Mouse (Mus musculus) limb, embryonic 15.5 days (tissue): ENCODE data around the gene Lrfn3. TPM values are rescaled to one million over a fixed set of nuclear protein-coding genes. Genes with fewer than 3 reads are reported as not detected.

Experiments
- ATAC-seq: fragments of 200-750 bp; cut with Nextera tagmentation; 2 replicates; pipeline ENCODE4 v1.8.0; 2017; ENCODE audit warnings: low read depth, moderate TSS enrichment; ENCODE audit not compliant: insufficient number of reproducible peaks, low FRiP score, low TSS enrichment
- H3K27ac ChIP-seq: fragments of 300-500 bp; sonication (generic); 2 replicates; pipeline ENCODE4 v1.5.1; 2015; ENCODE audit warnings: moderate library complexity, mild to moderate bottlenecking, inconsistent platforms
- H3K27me3 ChIP-seq: fragments of 300-500 bp; sonication (generic); 2 replicates; pipeline ENCODE4 v1.6.1; 2015; ENCODE audit warnings: inconsistent platforms
- H3K36me3 ChIP-seq: fragments of 300-500 bp; sonication (generic); 2 replicates; pipeline ENCODE4 v1.6.1; 2015; ENCODE audit warnings: inconsistent platforms
- H3K4me1 ChIP-seq: fragments of 300-500 bp; sonication (generic); 2 replicates; pipeline ENCODE4 v1.6.1; 2015; ENCODE audit warnings: inconsistent platforms
- H3K4me2 ChIP-seq: fragments of 300-500 bp; sonication (generic); 2 replicates; pipeline ENCODE4 v1.6.1; 2015; ENCODE audit warnings: mild to moderate bottlenecking, inconsistent platforms
- H3K4me3 ChIP-seq: fragments of 300-500 bp; sonication (generic); 2 replicates; pipeline ENCODE4 v1.5.1; 2015; ENCODE audit warnings: mild to moderate bottlenecking, inconsistent platforms
- H3K9ac ChIP-seq: fragments of 300-500 bp; sonication (generic); 2 replicates; pipeline ENCODE4 v1.6.1; 2015; ENCODE audit warnings: inconsistent platforms
- H3K9me3 ChIP-seq: fragments of 300-500 bp; sonication (generic); 2 replicates; pipeline ENCODE4 v1.6.1; 2016; ENCODE audit warnings: inconsistent platforms
- WGBS: fragments of 180-500 bp; shearing (Covaris S2); methylation state at CpG from one replicate; pipeline ENCODE4 v1.1.7; 2015; 5-methylcytosine and 5-hydroxymethylcytosine counted together
- polyA plus RNA-seq: library from polyadenylated mRNA; unstranded; fragments of >200 nt; fragmentation: Nextera tagmentation; extraction: Ambion mirVana; gene quantifications from 2 replicates; pipeline ENCODE4 v1.2.1, GENCODE M21; 2015

The Lrfn3 gene
- polyA plus RNA-seq, 1 experiment from 2014 or later, result 5.1 TPM

DNA sequence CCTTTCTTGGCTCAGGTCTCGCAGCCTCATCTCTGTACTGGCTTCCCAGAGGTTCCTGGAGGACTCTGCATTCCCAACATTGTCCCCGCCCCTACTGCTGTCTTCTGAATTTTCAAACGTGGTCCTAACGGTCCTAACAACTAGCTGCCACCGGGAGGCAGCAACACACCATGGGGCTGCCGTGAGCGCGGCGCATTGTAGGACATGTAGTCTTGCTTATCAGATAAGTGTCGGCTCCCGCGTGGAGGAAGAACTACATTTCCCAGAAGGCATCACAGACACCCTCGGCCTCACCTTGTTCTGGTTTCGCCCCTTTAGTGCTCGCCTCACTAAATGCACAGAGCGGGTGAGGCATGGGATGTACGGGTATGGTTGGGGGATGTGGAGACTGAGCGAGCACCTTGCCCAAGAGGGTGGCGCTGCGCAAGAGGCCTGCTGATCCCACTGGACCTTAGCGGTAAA is 11.0 kb upstream of the Lrfn3 start:
- no peaks in the 10 kb centered on the region for H3K36me3 ChIP-seq
- WGBS, result under 1% methylated on average over 21 of the region's 21 CpGs
- peak overlapping the region; percentile 44; the same call in 1 of the 2 replicates for H3K9ac ChIP-seq
- H3K9me3 ChIP-seq, result no peaks in the 10 kb centered on the region
- H3K4me3 ChIP-seq, result peak overlapping the region; percentile 48
- peak; percentile 99 for ATAC-seq
- H3K4me1 ChIP-seq, result peaks cover 3% of the 10 kb centered on the region; the same call in 1 of the 2 replicates
- H3K27me3 ChIP-seq, result no peaks in the 10 kb centered on the region
- peak overlapping the region; percentile 70 for H3K4me2 ChIP-seq
- H3K27ac ChIP-seq, result peak overlapping the region; percentile 68; the same call in 1 of the 2 replicates

DNA sequence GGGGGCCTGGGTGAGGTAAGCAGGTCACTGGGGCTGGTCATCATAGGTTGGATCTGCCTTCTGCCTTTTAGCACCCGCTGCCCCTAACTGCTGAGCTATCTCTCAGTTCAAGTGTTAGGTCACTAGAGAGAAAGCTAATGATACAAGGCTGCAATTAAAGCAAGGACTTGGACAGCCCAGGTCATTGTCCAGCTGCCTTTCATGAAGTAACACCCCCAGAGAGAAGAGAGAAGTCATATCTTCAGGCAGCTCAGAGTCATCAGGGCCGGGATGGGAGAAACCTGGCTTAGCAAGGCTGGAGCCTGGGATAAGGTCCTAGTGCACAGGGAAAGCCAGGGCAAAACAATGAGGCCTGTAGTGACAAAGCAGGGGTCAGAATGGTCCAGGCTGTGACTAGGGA is 4.9 kb upstream of the Lrfn3 start:
- H3K4me2 ChIP-seq, result no peak overlapping the region
- H3K27ac ChIP-seq, result no peak overlapping the region
- H3K4me3 ChIP-seq, result no peak overlapping the region
- ATAC-seq, result no peak
- H3K9ac ChIP-seq, result no peak overlapping the region
- no peaks in the 10 kb centered on the region for H3K36me3 ChIP-seq
- peaks cover 7% of the 10 kb centered on the region; the same call in 1 of the 2 replicates for H3K4me1 ChIP-seq
- no peaks in the 10 kb centered on the region for H3K9me3 ChIP-seq
- 72% methylated on average over 2 of the region's 2 CpGs for WGBS
- peaks cover 10% of the 10 kb centered on the region for H3K27me3 ChIP-seq

DNA sequence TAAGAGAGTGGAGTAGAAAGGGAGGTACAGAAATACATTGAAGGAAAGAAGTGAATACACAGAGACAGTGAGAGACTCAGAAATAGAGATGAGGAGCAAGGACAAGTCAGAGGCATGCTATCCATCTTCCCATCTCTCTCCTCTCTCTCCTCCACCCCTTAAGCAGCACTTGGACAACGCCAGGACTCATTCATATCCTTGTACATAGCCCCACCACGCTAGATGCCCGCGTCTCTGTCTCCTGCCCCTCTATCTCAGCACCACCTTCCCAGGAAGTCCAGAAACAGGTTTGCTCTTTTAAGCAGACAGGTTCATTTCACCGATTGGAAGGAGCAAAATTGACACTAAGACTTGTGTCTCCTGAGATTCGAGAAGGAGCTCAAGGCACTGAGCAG is 769 bp upstream of the Lrfn3 start:
- Histone ChIP-seq H3K27ac (no peak overlapping the region), H3K4me1 (peaks cover 33% of the 10 kb centered on the region), H3K9ac (no peak overlapping the region), H3K36me3 (peaks cover 15% of the 10 kb centered on the region), H3K27me3 (peaks cover 10% of the 10 kb centered on the region), H3K9me3 (no peaks in the 10 kb centered on the region), H3K4me2 (peak overlapping the region; percentile 63), H3K4me3 (peak overlapping the region; percentile 65)
- no peak for ATAC-seq
- WGBS, result 54% methylated on average over 6 of the region's 6 CpGs

DNA sequence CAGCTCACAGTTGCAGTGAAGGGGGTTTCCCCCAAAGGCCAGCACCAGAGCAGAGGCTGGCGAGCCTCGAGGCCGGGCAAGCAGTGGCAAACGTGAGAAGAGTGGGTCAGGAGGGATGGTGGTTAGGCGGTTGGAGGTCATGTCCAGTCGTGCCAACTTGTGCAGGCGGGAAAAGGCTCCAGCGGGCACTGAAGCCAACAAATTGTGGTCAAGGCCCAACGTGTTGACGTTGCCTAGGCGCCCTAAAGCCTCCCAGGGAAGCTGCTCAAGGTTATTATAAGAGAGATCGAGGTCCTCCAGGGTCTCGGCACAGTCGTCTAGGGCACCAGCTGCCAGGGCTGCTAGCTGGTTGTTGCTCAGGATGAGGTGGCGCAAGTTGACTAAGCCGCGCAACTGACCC is 2.5 kb downstream of the Lrfn3 start:
- Histone ChIP-seq H3K4me1 (peaks cover 33% of the 10 kb centered on the region), H3K36me3 (peaks cover 26% of the 10 kb centered on the region), H3K9ac (no peak overlapping the region), H3K9me3 (no peaks in the 10 kb centered on the region), H3K27ac (no peak overlapping the region), H3K27me3 (peaks cover 10% of the 10 kb centered on the region), H3K4me3 (no peak overlapping the region), H3K4me2 (no peak overlapping the region)
- no peak for ATAC-seq
- WGBS, result 92% methylated on average over 17 of the region's 17 CpGs

DNA sequence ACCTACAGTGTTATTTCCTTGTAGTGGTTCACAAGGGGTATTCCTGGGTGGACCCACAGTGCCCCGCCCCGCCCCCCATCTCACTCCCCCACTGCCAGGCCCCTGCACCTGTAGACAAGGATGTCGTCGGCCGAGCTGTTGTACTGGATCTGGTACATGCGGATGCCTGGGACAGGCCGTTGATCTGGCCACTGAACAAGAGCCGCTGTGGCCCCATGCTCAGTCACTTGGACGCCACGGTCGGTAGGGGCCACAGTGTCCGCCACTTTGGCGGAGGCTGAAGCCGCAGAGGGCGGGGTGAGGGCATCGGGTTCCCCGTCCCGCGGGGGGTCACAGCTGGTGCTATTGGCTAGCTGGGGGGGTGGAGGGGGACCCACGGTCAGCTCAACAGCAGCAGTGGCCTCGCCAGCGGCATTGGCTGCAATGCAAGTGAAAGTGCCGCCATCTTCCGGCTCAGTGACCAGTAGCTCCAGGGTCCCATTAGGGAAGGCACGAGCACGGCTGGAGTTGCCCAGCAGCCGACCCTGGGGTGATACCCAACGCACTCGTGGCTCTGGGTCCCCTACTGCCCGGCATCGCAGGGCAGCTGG is 3.2 kb downstream of the Lrfn3 start:
- Histone ChIP-seq H3K9ac (no peak overlapping the region), H3K36me3 (peaks cover 26% of the 10 kb centered on the region), H3K27me3 (peaks cover 6% of the 10 kb centered on the region), H3K4me1 (peaks cover 33% of the 10 kb centered on the region), H3K27ac (no peak overlapping the region), H3K4me2 (no peak overlapping the region), H3K9me3 (no peaks in the 10 kb centered on the region), H3K4me3 (no peak overlapping the region)
- 83% methylated on average over 31 of the region's 31 CpGs for WGBS
- no peak for ATAC-seq

DNA sequence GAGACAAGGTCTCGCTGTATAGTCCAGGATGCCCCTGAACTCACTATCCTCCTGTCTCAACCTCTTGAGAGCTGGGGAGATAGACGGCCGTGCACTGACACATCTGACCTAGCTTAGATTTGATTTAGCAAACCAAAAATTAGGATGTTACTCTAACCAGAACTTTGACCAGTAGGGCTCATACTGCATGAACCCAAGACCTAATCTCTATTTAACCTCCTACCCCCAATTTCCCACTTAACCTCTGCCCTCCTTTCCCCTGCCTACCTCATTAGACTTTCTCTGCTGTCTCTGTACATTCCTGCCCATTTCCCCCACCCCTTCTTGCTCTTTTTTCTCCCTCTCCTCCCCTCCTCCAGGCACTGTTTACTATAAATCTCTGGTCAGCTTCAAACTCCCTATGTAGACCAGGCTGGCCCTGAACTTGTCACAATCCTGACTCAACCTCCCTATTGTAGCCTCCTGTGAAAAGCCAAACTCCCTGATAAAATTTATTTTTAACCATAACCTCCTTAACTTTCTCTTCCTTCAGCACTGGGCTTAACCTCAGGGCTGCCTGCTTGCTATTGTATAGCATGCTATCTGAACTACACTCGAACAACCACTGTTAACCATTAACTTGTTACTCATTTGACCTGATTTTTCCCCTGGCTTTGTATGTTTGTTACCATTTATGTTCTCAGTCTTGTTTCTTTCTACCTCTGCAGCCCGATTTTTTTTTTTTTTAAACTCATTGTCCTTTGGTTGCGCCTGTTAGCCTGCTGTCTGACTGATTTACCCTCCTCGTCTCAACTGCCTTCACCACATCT is 4.0 kb downstream of the Lrfn3 start:
- Histone ChIP-seq H3K4me3 (no peak overlapping the region), H3K9ac (no peak overlapping the region), H3K4me1 (peaks cover 33% of the 10 kb centered on the region), H3K27me3 (no peaks in the 10 kb centered on the region), H3K27ac (no peak overlapping the region), H3K4me2 (no peak overlapping the region), H3K36me3 (peaks cover 26% of the 10 kb centered on the region), H3K9me3 (no peaks in the 10 kb centered on the region)
- no peak for ATAC-seq
- WGBS, result 81% methylated on average over 7 of the region's 7 CpGs

DNA sequence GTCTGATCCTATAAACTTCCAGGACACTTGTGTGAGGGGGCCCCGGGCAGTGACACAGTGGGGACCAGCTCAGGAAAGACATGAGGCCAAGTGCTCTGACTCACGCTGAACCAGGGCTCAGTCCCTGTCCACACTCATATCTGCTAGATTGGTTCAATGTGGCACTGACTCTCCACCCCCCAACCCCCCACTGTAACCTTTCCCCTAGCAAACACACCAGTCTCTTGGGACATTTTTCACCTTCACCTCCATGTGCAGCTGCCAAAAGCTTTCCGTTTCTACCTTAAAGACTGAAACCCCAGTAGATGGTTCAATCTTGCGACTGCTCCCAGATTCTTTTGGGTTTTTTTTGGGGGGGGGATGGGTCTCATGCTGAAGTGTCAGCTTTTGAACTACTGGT is 8.5 kb downstream of the Lrfn3 start:
- H3K9me3 ChIP-seq, result no peaks in the 10 kb centered on the region
- ATAC-seq, result no peak
- peaks cover 16% of the 10 kb centered on the region for H3K27me3 ChIP-seq
- 0 out of 2 replicates have a peak, but pooled peaks cover 11% of the 10 kb centered on the region for H3K36me3 ChIP-seq
- H3K4me3 ChIP-seq, result no peak overlapping the region
- H3K27ac ChIP-seq, result no peak overlapping the region
- H3K4me1 ChIP-seq, result peaks cover 1% of the 10 kb centered on the region; the same call in 1 of the 2 replicates
- no peak overlapping the region for H3K4me2 ChIP-seq
- H3K9ac ChIP-seq, result no peak overlapping the region
- 62% methylated on average over 4 of the region's 4 CpGs for WGBS

DNA sequence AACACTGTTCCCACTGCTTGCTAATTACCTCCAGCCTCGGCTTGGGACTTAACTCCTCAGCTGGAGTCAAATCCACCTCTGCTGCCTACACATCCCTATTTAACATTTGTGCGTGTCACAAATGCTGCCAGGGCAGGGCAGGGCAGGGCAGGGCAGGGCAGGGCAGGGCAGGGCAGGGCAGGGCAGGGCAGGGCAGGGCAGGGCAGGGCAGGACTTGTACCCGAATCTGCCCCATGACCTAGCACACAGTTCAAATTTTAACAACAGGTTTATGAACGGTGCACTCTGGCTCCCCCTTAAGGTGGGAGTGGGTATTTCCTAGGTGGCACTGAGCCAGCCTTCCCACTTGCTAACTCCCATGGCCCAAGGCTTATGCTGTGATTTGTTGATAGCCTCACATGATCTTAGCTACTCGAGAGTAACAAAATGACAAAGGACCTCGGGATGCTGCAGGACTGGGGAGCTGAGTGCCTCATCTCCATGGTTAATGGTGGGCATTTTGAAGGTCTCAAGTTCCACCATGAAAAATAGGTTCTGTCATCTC is 9.2 kb downstream of the Lrfn3 start:
- no peak for ATAC-seq
- 14% methylated on average over 6 of the region's 6 CpGs for WGBS
- Histone ChIP-seq H3K9me3 (no peaks in the 10 kb centered on the region), H3K4me3 (no peak overlapping the region), H3K36me3 (0 out of 2 replicates have a peak, but pooled peaks cover 11% of the 10 kb centered on the region), H3K27me3 (peaks cover 21% of the 10 kb centered on the region), H3K4me1 (no peaks in the 10 kb centered on the region), H3K4me2 (no peak overlapping the region), H3K27ac (no peak overlapping the region), H3K9ac (no peak overlapping the region)

DNA sequence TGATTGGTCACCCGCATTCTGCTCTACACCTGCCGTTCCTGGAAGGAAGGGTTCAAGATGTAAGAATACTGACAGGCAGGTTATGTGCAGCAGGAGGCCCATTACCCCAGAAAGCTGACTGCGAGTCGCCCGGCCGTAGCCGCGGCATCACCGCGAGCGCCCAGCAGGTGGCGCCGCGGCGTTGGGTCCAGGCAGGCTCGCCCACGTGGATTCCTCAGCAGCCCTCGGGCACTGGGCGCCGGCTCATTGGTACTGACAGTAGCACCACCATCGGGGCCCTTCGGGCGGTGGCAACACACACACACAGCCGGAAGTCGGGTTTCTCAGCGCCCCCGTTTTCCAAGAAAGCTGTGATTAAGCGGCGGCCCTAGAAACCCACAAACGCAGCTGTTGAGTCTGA is 14.7 kb downstream of the Lrfn3 start:
- ATAC-seq, result no peak
- WGBS, result 2% methylated on average over 30 of the region's 30 CpGs
- H3K4me3 ChIP-seq, result no peak overlapping the region
- H3K9ac ChIP-seq, result no peak overlapping the region
- no peaks in the 10 kb centered on the region for H3K36me3 ChIP-seq
- H3K27me3 ChIP-seq, result peaks cover 37% of the 10 kb centered on the region
- no peak overlapping the region for H3K4me2 ChIP-seq
- H3K27ac ChIP-seq, result no peak overlapping the region
- H3K4me1 ChIP-seq, result peaks cover 7% of the 10 kb centered on the region; the same call in 1 of the 2 replicates
- no peaks in the 10 kb centered on the region for H3K9me3 ChIP-seq

DNA sequence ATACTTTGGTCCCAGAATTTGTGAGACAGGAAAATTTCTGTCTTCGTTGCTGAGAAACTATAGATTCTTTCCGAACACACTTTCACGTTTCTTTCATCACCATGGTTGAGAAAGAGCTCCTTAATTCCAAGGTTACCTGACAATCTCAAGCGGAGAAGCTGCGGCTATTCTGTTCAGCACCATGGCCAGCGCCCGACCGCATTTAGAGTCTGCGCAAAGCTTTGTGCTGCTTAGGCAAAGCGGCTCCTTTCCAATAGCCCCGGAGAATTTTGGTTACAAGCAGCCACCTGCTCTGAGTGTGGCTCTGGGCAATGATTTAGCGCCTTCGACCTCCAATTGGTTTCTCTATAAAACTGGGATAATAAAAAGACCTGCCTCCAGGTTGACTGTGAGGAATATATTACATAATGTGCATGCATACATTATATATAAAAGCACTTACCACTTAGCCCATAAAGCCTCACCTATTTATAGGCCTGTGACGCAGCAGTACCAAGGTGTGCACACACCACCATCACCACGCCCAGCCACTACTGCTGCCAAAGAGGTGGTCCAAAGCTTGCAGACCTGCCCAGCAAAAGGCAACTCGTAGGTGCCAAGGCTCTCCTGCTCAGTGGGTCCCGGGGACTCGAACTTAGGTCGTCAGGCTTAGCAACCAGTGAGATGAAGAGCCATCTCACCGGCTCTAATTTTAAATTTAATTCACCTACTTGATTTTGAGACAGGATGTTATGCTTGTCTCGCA is 15.8 kb downstream of the Lrfn3 start:
- Histone ChIP-seq H3K4me1 (peaks cover 7% of the 10 kb centered on the region; the same call in 1 of the 2 replicates), H3K9ac (no peak overlapping the region), H3K27ac (no peak overlapping the region), H3K9me3 (no peaks in the 10 kb centered on the region), H3K4me2 (no peak overlapping the region), H3K36me3 (no peaks in the 10 kb centered on the region), H3K4me3 (no peak overlapping the region), H3K27me3 (peaks cover 37% of the 10 kb centered on the region)
- WGBS, result 21% methylated on average over 21 of the region's 21 CpGs
- no peak for ATAC-seq

DNA sequence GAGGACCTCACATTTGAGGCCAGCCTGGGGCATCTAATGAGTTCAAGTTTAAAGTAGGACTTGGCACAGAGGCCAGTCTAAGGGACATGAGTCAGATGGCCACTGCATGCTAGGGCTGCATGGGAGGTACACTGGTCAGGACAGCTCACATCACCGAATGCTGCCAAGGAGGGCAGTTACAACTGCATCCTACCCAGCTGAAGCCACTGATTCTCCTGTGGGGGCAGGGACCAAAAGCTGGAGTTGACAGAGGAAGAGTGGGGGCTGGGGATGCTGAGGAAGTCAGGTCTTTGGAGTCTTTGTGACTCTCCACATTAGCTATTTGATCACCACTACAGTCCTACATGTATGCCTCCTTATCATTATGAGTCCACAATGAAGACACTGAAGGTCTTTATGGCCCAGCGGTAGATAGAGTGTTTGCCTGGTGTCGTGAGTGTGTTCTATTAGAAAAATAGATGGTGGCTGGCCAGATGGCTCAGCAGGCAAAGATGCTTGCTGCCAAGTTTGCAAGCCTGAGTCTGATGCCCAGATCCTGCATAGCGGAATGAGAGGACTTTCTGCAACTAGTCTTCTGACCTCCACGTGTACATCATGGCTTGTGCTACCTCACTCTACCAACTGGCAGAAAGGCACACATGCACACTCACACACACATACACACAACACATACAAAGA is 23.0 kb downstream of the Lrfn3 start:
- Histone ChIP-seq H3K27ac (no peak overlapping the region), H3K4me2 (no peak overlapping the region), H3K4me3 (no peak overlapping the region), H3K9me3 (no peaks in the 10 kb centered on the region), H3K4me1 (peaks cover 9% of the 10 kb centered on the region), H3K36me3 (no peaks in the 10 kb centered on the region), H3K27me3 (peaks cover 16% of the 10 kb centered on the region), H3K9ac (no peak overlapping the region)
- WGBS, result 65% methylated on average over 5 of the region's 5 CpGs
- no peak for ATAC-seq
